Mouse (Mus musculus) ovary, adult 10 weeks (tissue): Measurements from ENCODE around the gene Smndc1. TPM values are rescaled to one million over a fixed set of nuclear protein-coding genes. Genes with fewer than 3 reads are reported as not detected.

Experiments
- polyA plus RNA-seq: library from polyadenylated mRNA; stranded (reverse); fragments of 350-450 nt; fragmentation: Illumina TruSeq; extraction: RNeasy Lipid Tissue Mini Kit (QIAGEN cat#74804); gene quantifications from one replicate; pipeline ENCODE4 v1.2.3, GENCODE M21; 2014

Gene Smndc1
- 111 TPM for polyA plus RNA-seq

GRCm38 (mm10) chr19:53390495-53391007, at the start of gene Smndc1:
Gene Smndc1, minus strand, starts transcription at chr19:53390578.

DNA sequence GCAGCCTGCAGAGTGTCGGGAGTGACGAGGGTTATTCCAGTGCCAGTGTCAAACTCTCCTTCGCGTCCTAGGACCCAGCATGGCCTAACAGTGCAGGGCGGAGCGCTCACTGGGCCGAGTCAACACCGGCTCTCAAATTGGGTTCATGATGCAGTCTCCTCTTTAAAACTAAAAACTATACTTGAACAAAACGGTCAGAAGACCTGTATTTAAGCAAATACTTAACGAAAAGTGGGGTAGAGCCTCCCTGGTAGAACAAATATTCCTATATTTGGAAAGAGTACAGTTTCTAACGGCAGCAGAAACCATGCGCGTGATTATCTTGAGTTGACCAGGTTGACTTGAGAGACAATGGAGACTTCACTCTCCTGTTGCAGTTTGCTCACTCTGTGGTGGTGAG, 18.7 kb downstream of the Smndc1 start, which contains the start of gene Gm10197:
Gene Gm10197 (minus strand): TSS at position 101 of the 400 bp plus-strand sequence.

Other genes with a start within 250 kb of the Smndc1 start
- 48.5 TPM for gene Mxi1, start 80.1 kb downstream of the Smndc1 start, polyA plus RNA-seq
- gene Gm10197, start 18.8 kb downstream of the Smndc1 start, polyA plus RNA-seq, result not detected
- gene Dusp5, start 138.5 kb upstream of the Smndc1 start, polyA plus RNA-seq, result 4.4 TPM
- gene Nutf2-ps1, start 198.5 kb upstream of the Smndc1 start, polyA plus RNA-seq, result 74.9 TPM
- 200 TPM for gene Smc3, start 209.8 kb upstream of the Smndc1 start, polyA plus RNA-seq